Mouse (Mus musculus): ENCODE data around the gene Khk.

The Khk gene

GRCm38 (mm10) chr5:30934725-30935461 is 13.7 kb downstream of the Khk start:
- in situ Hi-C loops (cut with MboI; ENCODE audit: low sequenced_read_pairs), result no loop called here

- in situ Hi-C loops (cut with MboI; ENCODE audit: low sequenced_read_pairs), result no loop called here
Measured at GRCm38 (mm10) chr5:30943004-30943403, 21.8 kb downstream of the Khk start.

GRCm38 (mm10) chr5:30944344-30944743 is 23.1 kb downstream of the Khk start:
- in situ Hi-C loops (cut with MboI; ENCODE audit: low sequenced_read_pairs), result no loop called here

- in situ Hi-C loops (cut with MboI; ENCODE audit: low sequenced_read_pairs), result no loop called here
Measured at GRCm38 (mm10) chr5:30944956-30945781, 23.9 kb downstream of the Khk start, which contains the start of gene Cgref1. Gene Cgref1, minus strand, starts transcription at chr5:30945591.

GRCm38 (mm10) chr5:30948620-30949019 is 27.4 kb downstream of the Khk start:
- in situ Hi-C loops (cut with MboI; ENCODE audit: low sequenced_read_pairs), result no loop called here

GRCm38 (mm10) chr5:30949654-30950326 is 28.6 kb downstream of the Khk start:
- in situ Hi-C loops (cut with MboI; ENCODE audit: low sequenced_read_pairs), result no loop called here

- in situ Hi-C loops (cut with MboI; ENCODE audit: low sequenced_read_pairs), result no loop called here
Measured at GRCm38 (mm10) chr5:30950451-30950850, 29.2 kb downstream of the Khk start.

GRCm38 (mm10) chr5:30950922-30951321 is 29.7 kb downstream of the Khk start:
- in situ Hi-C loops (cut with MboI; ENCODE audit: low sequenced_read_pairs), result no loop called here

- in situ Hi-C loops (cut with MboI; ENCODE audit: low sequenced_read_pairs), result no loop called here
Measured at GRCm38 (mm10) chr5:30951706-30952105, 30.5 kb downstream of the Khk start.

GRCm38 (mm10) chr5:30952551-30952950 is 31.3 kb downstream of the Khk start:
- in situ Hi-C loops (cut with MboI; ENCODE audit: low sequenced_read_pairs), result no loop called here

- in situ Hi-C loops (cut with MboI; ENCODE audit: low sequenced_read_pairs), result no loop called here
Measured at GRCm38 (mm10) chr5:30954065-30954464, 32.8 kb downstream of the Khk start.

GRCm38 (mm10) chr5:30954556-30954955 is 33.3 kb downstream of the Khk start:
- in situ Hi-C loops (cut with MboI; ENCODE audit: low sequenced_read_pairs), result no loop called here

- in situ Hi-C loops (cut with MboI; ENCODE audit: low sequenced_read_pairs), result no loop called here
Measured at GRCm38 (mm10) chr5:30955751-30956150, 34.5 kb downstream of the Khk start.

GRCm38 (mm10) chr5:30957891-30958290 is 36.7 kb downstream of the Khk start:
- in situ Hi-C loops (cut with MboI; ENCODE audit: low sequenced_read_pairs), result no loop called here

- in situ Hi-C loops (cut with MboI; ENCODE audit: low sequenced_read_pairs), result no loop called here
Measured at GRCm38 (mm10) chr5:30959198-30959854, 38.1 kb downstream of the Khk start.

GRCm38 (mm10) chr5:30959966-30960501 is 38.8 kb downstream of the Khk start, which contains the start of gene Preb:
Gene Preb, minus strand, starts transcription at chr5:30960361.
- in situ Hi-C loops (cut with MboI; ENCODE audit: low sequenced_read_pairs), result no loop called here

GRCm38 (mm10) chr5:30960814-30961213 is 39.6 kb downstream of the Khk start:
- in situ Hi-C loops (cut with MboI; ENCODE audit: low sequenced_read_pairs), result no loop called here

- in situ Hi-C loops (cut with MboI; ENCODE audit: low sequenced_read_pairs), result no loop called here
Measured at GRCm38 (mm10) chr5:30961545-30962505, 40.6 kb downstream of the Khk start.

GRCm38 (mm10) chr5:30963916-30964315 is 42.7 kb downstream of the Khk start:
- in situ Hi-C loops (cut with MboI; ENCODE audit: low sequenced_read_pairs), result no loop called here

All from CH12F3 (cell line).